Mouse (Mus musculus) heart, adult 9 months (tissue): ENCODE data around the gene Thra.
A peak's percentile ranks its signal among the peaks of the same experiment; 100 is the strongest.
"Not testable (repeated sequence)": the region's sequence is repeated elsewhere in the genome, so short reads cannot be mapped to it uniquely, and the experiment has no call there.

Source experiments
- DNase-seq, 2 experiments: peaks; one replicate each; pipeline ENCODE4 v3.0.0; 2022; ENCODE audit warnings: low spot score in 2 of 2

Thra gene

DNA sequence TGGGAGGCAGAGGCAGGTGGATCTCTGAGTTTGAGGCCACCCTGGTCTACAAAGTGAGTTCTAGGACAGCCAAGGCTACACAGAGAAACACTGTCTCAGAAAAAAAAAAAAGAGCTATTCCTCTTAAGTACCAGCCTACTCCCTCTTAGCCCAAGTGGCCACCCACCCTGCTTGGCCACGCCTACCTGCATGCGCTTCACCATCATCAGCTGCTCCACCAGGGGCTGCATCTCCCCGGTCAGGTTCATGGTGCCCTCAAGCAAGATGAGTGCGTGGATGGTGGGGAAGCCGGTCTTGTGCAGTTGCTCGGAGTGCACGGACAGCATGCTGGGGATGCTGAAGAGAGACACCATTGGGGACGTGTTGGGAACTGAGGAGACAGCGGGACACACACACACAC lies 24.5 kb upstream of the Thra start:
- DNase-seq, result no peak

DNA sequence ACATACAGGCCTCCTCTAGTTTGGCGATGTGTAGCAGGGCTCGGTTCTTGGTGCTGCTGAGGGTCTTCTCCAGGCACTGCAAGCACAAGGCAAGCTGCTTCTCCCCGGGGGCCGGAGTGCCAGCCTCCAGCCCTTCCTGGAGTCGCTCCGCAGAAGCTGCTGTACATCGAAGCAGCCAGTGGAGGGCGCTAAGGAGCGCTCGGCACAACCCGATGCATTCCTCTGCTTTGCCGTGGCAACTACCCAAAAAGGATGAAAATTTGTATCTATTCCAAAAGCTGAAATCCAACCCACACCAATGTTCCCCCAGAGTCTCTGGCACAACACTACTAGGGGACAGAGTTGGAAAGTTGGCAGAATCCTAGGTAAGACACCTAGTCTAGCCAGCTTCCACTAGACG lies 22.5 kb upstream of the Thra start:
- peak; percentile 60 to 72 for DNase-seq

DNA sequence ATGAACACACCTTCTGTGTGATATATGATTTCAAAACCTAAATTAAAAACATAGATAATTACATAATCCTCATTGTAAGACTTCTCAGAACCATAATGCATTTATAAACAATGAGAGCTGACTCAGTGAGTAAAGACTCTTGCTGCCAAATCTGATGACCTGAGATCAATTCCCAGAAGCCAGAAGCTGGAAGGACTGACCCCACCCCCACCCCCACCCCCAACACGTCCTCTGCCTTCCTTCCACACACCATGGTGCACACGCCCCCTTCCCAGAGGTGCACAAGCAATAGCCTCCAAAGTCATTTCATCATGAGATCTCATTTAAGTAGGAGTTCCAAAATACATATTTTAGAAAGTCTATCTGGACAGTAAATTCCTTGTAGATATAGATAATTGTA lies 19.7 kb upstream of the Thra start:
- DNase-seq, result no peak

DNA sequence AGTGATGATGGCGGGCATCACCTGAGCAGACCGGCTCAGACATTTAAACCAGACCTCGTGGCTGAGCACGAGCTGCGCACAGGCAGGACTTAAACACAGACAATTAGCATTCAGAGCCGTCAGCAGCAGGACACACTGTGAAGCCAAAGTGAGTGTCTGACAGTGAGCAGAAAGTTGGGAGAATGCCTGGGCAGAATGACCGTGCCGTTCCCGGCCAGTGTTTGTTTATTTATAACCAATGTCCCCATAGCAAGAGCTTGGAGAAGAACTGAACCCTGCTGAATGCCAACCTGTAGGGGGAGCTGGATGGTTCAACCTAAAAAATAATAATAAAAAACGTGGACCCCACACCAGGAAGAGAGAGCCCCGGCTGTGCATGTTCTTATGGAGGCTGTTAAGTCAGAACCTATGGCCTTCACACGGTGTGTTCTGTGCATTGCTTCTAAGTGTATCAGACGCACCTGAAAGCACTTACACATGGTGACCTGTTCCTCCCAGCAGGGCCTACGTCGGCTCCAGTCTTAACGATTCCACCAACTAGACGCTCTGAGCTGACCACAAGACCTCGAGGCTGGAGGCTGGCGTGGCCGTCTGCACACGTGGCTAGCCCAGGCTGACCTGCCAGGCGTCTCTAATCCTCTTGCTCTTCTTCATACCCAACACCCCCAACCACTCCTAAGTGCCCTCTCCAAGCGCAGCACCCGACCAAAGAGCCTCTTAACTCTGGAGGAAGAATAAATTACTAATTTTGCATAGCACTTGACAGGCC lies 18.8 kb upstream of the Thra start:
- peak; percentile 87 to 91 for DNase-seq

DNA sequence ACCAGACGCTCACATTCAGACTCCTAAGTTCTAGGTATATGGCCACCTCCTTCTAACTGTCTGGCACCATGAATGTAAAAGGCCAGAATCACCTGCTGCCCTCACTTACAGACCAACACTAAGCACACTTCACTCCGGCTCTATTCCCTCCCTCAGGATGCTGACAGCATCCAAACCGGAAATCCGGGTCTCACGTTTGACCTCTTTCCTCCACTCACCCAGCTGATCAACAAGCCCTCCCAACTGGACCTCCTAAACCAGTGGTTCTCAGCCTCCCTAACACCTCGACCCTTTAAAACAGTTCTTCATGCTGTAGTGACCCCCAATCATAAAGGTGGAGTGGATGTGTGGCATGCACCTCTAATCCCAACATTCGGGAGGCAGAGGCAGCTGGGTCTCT lies 17.3 kb upstream of the Thra start:
- DNase-seq, result no peak

DNA sequence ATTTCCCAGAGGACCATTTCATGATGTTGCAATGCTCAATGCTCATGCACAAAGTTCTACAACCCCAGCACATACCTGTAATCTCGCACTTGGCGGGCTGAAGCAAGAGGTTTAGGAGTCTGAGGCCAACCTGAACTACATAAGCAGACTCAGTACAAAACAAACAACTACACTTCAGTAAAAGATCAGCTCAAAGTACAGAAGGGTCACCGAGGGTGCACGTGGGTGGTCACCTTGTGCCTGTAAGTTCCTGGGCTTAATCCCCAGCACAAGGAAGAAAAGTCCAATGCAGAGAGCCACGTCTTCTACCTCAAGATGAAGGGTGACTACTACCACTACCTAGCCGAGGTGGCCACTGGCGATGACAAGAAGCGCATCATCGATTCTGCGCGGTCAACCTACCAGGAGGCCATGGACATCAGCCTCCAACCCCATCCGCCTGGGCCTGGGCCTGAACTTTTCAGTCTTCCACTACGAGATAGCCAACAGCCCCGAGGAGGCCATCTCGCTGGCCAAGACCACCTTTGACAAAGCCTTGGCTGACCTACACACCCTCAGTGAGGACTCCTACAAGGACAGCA lies 14.4 kb upstream of the Thra start:
- DNase-seq, result no peak

DNA sequence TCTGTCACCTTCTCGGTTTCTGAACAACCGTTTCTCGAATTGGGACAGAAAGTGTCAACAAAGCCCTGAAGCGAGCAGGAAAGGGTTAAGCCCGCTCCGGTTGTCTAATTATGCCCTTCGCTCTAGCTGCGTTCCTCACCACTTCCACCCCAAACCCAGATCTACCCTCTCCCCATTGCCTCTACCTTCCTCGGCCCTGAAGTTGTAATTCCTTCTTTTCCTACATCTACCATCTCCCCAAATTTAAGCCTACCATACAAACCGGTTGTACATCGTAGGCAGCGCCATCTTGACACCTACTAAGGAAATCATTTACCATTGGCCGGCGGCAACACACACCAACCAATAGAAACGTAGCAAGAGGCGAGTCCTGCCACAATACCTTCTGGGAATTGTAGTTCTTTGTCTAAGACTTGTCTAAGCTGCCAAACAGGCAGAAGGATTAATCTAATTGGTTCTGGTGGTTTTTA lies 11.3 kb upstream of the Thra start, which contains the start of gene Med24:
Gene Med24, minus strand, starts transcription at position 317 of the 470 bp plus-strand sequence.
- peak; percentile 93 to 95 for DNase-seq

DNA sequence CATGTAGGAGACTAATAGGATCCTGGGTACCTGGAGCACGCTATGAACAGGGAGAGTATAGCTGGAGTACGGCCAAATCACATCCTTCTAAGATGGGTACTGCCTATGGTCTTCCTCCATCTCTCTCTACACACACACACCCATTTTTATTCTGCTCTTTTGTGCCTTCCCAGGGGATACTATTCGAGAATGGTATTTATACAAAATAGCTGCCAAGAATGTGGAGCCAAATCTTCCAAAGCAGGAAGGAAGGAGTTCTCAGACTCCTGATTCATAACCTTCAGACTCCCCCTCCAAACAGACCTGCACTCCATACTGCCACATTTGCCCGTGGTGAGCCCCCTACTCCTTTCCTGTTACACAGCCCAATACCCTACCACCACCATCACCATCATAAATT lies 9.7 kb upstream of the Thra start:
- DNase-seq, result no peak

DNA sequence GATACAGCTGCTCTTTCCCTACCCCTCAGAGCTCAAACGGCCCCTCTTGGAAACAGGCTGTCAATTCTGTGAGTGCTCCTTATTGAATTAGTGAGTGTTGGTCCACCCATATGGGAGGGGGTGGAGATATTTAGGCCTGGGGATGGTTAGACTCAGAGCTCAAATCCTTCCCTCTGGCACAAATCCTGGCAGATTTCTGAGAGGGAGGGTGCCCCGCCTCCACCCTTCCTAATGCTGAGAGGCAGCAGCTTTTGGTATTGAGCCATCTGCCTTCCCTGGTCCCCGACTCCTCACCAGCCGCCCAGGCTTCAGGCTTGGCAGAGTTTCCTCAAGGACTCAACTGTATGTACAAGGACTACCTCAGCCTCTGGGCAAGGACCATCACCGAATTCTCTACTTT lies 9.3 kb upstream of the Thra start:
- DNase-seq, result no peak

DNA sequence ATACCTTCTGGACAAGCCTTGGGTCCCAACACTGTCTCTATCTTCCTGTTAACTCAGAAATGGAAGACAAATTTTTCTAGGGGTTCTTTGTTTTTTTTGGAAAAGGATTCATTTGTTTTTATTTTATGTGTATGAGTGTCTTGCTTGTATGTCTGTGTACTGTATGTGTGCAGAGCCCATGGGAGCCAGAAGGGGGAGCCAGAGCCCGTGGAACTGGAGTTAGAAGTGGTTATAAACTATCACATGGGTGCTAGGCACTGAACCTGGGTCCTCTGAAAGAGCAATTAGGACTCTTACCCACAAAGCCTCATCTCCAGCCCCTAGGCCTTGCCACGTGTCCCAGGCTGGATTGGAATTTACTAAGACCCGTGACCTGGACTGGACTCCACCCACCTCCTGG lies 6.4 kb upstream of the Thra start:
- no peak for DNase-seq

DNA sequence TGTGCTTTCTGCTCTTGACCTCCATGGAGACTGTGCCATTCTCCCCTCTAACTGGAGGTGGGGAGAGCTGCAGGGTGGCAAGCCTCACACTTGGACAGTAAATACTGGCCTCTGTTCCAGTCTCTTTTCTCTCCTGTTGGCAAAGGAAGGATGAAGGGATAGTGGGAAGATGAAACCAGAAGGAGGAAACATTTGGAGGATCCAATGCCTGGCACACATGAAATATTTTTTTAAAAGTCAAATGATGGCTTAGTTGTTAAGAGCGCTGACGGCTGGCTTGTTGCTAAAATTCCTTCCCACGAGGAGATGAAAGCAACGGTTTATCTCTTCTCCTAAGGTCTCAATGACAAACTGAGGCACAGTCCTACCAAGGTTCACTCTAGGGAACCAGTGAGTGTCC lies 5.3 kb upstream of the Thra start:
- DNase-seq, result no peak

DNA sequence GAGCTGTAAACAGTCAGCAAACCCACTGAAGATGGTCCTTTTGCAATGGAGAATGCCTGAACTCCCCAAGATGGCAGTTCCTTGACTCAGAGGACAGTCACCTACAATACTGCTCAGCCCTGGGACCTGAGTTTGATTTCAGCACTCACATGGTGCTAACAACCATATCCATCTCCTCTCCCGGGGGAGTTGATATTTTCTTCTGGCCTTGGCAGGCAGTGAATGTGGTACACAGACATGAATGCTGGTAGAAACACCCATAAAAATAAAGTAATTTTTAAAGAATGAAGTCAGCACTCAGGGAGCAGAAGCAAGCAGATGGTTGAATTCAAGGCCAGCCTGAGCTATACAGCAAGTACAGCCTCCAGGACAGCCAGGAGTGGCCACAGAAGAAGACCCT lies 4.3 kb upstream of the Thra start:
- DNase-seq, result no peak

DNA sequence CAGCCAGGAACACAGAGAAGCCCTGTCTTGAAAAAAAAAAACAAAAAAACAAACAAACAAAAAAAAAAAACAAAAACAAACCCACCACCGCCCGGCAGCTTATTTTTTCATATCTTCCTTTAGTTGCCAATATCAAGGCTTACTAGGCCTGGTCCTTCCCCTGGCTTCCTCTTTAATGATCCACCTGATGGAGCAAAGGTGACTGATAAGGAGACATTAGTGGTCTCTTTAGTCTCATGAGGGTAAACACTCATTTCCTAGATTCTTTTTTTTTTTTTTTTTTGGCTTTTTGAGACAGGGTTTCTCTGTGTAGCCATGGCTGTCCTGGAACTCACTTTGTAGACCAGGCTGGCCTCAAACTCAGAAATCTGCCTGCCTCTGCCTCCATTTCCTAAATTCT lies 3.2 kb upstream of the Thra start:
- not testable (repeated sequence) for DNase-seq

DNA sequence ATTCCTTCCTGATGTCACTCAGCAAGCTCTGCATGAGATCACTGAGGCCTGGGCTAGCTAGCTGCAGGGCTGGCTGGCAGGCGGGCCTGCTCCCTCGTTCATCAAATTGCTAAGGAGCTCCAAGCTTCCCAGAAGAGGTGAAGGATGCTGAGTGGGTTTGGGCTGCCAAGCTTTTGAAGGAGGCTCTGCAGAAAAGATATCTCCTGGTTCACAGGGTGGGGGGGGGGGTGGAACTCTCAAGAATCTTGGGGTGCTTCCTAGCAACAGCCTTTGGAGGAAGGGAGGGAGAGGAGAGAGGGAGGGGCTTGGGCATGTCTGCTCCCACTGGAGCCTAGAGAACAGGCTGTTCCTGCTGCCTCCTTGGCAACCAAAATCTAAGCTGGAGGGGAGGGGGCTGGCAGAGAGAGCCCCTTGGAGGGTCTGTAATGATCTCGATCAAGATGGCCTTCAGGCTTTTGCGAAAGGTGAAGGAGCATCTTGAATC lies 2.0 kb upstream of the Thra start:
- no peak for DNase-seq

DNA sequence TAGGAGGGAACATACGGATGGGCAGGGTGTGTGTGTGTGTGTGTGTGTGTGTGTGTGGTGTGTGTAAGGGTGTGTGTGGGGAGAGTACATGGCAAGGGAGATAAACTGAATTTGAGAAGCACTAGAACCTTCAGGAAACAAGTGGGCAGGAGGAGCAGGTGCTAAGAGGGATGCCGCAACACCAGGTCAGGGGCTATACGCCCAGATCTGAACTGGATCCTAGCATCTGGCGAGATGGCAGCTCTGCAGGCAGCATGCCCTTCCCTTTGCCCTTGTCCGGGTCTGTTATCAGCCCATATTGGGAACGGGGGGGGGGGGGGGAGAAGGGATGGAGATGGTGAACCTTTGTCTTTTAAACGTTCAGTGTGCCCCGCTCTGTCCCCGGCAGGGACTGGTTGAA lies 1.5 kb upstream of the Thra start:
- DNase-seq, result no peak

DNA sequence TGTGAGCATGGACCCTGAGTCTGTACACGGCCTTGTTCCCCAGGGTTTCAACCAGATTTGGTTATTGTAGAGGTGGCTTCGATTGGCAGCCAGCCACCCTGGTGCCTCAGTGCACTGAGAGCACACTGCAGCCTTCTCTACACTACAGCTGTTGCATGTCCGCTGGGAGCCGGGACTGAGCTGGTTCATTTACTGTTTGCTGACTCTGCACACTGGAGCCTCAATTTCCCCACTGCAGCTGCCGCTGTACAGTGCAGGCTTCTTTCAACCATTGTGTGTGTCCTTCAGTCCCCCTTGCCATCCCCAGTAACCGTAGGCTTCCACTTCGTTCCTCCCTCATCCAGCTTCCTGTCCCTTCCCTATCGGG lies 429 bp upstream of the Thra start:
- DNase-seq, result no peak

DNA sequence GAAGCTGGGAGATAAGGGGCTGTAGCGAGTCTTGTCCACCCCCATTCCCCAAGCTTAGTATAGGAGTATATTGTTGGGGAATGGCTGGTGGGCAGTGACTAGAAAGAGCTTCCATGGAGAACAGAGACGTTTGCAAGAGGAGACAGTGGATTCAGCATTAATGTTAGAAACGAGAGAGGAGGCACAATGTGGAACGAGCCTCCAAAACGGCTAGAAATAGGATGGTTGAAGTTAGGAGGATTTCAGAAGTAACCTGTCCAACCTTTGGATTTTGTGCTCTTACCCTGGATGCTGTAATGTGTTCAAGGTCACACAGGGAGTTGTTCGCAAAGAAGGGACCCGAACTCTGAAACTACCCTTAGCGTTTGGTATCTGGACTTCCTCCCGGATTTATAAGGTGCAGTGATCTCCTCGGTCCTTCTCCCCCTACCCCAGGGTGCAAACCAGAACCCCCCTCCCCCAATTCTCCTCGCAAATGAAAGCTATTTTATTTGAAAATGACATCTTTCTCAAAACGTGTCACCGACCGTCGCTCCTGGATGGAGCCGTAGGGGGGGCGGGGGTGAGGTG lies 698 bp downstream of the Thra start:
- DNase-seq, result no peak

DNA sequence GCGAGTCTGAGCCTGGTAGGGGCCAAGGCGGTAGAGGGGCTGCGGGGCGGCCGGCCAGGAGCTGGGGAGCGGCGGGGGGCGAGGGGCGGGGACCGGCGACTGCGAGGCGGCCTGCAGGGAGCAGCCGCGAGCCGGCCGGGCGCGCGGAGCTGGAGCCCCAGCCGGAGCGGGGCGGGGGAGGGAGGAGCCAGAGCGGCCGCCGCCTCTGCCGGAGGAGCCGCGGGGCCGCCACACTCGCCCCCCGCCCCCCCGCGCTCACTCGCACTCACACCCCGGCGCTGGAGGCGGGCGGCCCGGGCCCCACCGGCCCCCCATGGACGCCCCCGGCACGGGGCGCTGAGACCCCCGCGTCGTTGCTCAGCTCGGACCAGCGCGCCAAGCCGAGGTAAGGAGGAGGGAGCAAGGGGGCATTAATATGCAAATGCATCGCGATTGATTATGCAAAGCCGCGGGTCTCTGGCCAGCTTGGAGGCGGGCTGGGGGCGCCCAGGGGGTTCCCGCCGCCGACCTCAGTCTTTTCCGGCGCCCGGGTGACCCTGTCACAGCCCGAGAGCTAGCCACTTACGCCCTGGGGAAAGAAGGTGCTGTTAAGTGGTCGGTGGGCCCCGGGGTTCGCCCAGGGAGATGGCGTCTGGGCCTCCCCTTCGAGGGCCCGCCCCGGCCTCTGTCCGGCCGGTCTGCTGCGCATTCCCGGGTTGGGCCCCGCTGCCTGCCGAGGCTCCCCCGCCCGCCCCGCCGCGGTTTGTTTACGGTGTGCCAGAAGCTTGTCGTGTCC lies 1.4 kb downstream of the Thra start:
- DNase-seq, result peak in 1 of 2 experiments; percentile 78

DNA sequence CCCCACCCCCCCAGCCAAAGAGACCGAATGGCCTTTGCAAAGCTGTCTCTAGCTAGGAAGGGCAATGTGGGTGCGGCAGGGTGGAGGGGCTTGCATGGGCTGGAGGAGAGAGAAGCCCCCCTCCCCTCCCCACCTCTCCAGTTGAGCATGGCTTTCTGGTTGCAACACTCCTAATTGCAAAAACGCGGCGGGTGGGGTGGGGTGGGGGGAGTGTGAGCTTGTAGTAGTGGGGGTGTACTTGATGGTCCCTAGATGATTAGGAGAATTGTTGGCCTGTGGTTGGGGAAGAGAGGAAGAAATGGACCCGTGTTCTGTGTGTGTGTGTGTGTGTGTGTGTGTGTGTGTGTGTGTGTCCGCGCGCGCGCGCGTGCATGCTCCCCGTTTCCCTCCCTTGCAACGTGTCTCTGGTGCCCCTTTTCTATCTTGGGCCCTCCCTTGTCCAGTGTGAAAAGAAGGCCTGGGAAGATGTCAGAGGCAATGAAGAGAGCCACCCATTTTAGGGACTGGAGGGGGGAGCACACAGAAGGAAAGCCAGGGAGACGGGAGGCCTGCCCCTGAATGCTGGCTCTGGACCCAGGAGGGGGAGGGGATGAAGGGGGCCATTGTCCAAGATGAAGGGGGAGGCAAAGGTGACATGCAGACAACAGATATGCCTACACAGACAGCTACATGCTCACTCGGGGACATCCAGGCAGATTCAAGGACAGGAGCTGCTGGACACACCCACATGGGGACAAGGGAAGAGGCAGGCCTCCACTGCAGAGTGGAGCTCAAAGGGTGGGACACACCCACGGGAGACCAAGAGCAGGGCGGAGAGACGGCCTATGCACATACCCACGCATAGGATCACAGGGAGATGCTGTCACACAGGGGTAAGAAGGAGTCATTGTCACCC lies 2.2 kb downstream of the Thra start:
- peak in 1 of 2 experiments; percentile 62 for DNase-seq

DNA sequence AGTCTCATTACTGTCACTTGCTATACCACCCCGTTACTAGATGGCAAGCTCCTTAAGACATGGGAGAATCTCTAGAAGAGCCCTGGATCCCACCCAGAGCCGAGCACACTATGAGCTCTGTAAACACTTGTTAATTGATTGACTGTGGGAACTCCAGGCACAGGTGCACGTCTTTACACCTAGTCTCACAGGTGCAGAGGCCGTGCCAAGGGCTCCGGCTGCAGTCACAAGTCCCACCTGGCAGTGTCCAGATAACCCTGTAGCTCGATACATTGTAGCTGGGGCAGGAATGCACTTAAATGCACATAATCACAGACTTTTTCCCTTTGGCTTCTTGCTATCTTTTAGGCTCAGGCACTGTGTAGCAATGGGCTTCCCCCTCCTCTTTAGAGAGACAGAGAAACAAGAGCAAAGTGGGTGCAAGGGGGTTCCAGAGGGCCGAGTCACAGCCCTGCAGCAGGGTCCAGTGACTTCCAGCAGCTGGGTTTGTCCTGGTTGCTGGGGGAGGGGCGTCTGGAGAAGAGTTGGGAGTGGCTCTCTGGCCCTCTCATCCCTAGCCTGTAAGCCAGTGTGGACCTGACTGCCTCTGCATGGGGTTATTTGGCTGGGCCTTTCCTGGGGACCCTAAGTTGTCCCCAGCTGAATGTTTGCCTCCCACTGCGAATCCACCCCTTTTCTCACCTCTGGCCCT lies 3.4 kb downstream of the Thra start:
- DNase-seq, result peak; percentile 67 to 78
